Mouse (Mus musculus) myocyte (in vitro differentiated cells): ENCODE data around the gene Mesd.

ENCODE experiments used
- MAX ChIP-seq: IDR thresholded peaks from one replicate; pipeline ENCODE4 v1.6.1; 2011; ENCODE audit warnings: low read depth, mild to moderate bottlenecking, control low read depth
- MYOG ChIP-seq, 3 experiments: IDR thresholded peaks; one replicate each; pipeline ENCODE4 v1.6.1; 2011; ENCODE audit warnings: control low read depth in 2 of 3, low read depth in 2 of 3, mild to moderate bottlenecking in 2 of 3; ENCODE audit not compliant: insufficient read length in 2 of 3, control insufficient read depth in 1 of 3, insufficient read depth in 1 of 3
- POLR2A ChIP-seq: IDR thresholded peaks from one replicate; pipeline ENCODE4 v1.6.1; 2011; ENCODE audit warnings: low read depth, mild to moderate bottlenecking, control low read depth, moderate library complexity; ENCODE audit not compliant: insufficient read length
- REST ChIP-seq: IDR thresholded peaks from one replicate; pipeline ENCODE4 v1.6.1; 2011; ENCODE audit warnings: mild to moderate bottlenecking, control low read depth, moderate library complexity; ENCODE audit not compliant: insufficient read depth, insufficient read length
- TCF3 ChIP-seq: IDR thresholded peaks from one replicate; pipeline ENCODE4 v1.6.1; 2011; ENCODE audit warnings: low read depth, control low read depth; ENCODE audit not compliant: insufficient read length
- USF1 ChIP-seq: IDR thresholded peaks from one replicate; pipeline ENCODE4 v1.6.1; 2011; ENCODE audit warnings: low read depth, mild to moderate bottlenecking, control low read depth, moderate library complexity

GRCm38 (mm10) chr7:83838525-83839224 lies 45.6 kb upstream of the Mesd start:
- TF ChIP-seq MYOG (IDR thresholded peaks at IDR 0.05; ENCODE audit: control insufficient read depth in 1 of 3, insufficient read depth in 1 of 3, insufficient read length in 2 of 3, low read depth in 2 of 3) = no peak
- no peak for TF ChIP-seq MAX
- TF ChIP-seq USF1 = no peak
- TF ChIP-seq POLR2A = no peak
- no peak for TF ChIP-seq TCF3
- TF ChIP-seq REST = no peak
